Mouse (Mus musculus) heart, adult 2 months (tissue): Measurements from ENCODE around the gene Hnrnpa3. TPM values are rescaled to one million over a fixed set of nuclear protein-coding genes. Genes with fewer than 3 reads are reported as not detected.
A peak's percentile ranks its signal among the peaks of the same experiment; 100 is the strongest.

ENCODE experiments used
- DNase-seq, 2 experiments: peaks; one replicate each; pipeline ENCODE4 v3.0.0; 2021
- H3K27ac ChIP-seq: fragments of 200-600 bp; 2 replicates; pipeline ENCODE4 v1.8.1; 2022
- H3K27me3 ChIP-seq: fragments of 200-500 bp; 2 replicates; pipeline ENCODE4 v1.6.1; 2012; ENCODE audit warnings: mild to moderate bottlenecking, low read length, inconsistent platforms, mixed read lengths; ENCODE audit not compliant: control insufficient read depth, insufficient read depth
- H3K36me3 ChIP-seq: fragments of 200-500 bp; 2 replicates; pipeline ENCODE4 v1.6.1; 2012; ENCODE audit warnings: low read length, inconsistent platforms; ENCODE audit not compliant: control insufficient read depth, insufficient read depth
- H3K4me1 ChIP-seq: fragments of 200-500 bp; 2 replicates; pipeline ENCODE4 v1.6.1; 2011; ENCODE audit warnings: low read length; ENCODE audit not compliant: control insufficient read depth, insufficient read depth
- H3K4me3 ChIP-seq: fragments of 200-600 bp; 2 replicates; pipeline ENCODE4 v1.8.1; 2022
- H3K79me2 ChIP-seq: fragments of 200-500 bp; replicated peaks from 2 replicates; pipeline ENCODE4 v1.6.1; 2012; ENCODE audit warnings: mild to moderate bottlenecking, inconsistent platforms, low read length, moderate library complexity, mixed read lengths; ENCODE audit not compliant: control insufficient read depth, insufficient read depth
- H3K9ac ChIP-seq: fragments of 200-500 bp; 2 replicates; pipeline ENCODE4 v1.6.1; 2012; ENCODE audit warnings: low read depth, mild to moderate bottlenecking, control low read depth, inconsistent platforms, low read length, mixed read lengths
- CTCF ChIP-seq: fragments of 200-600 bp; IDR thresholded peaks from 2 replicates; pipeline ENCODE4 v1.8.1; 2022; ENCODE audit warnings: antibody characterized with exemption, mild to moderate bottlenecking, moderate library complexity
- EP300 ChIP-seq: fragments of 200-500 bp; IDR thresholded peaks from 2 replicates; pipeline ENCODE4 v1.6.1; 2011; ENCODE audit warnings: low read depth, low read length, control low read depth; ENCODE audit not compliant: insufficient read depth
- POLR2A ChIP-seq: fragments of 200-500 bp; IDR thresholded peaks from 2 replicates; pipeline ENCODE4 v1.6.1; 2011; ENCODE audit warnings: mild to moderate bottlenecking, low read depth, low read length, control low read depth; ENCODE audit not compliant: insufficient read depth
- WGBS: fragments of 180-500 bp; shearing (Covaris S2); methylation state at CpG from one replicate; pipeline ENCODE4 v1.1.7; 2018; 5-methylcytosine and 5-hydroxymethylcytosine counted together
- intact Hi-C: fragments of 180-260 bp; cut with DNase I; formaldehyde crosslinking; loops from one replicate; pipeline ENCODE4 v1.15.1; 2025
- polyA plus RNA-seq: library from polyadenylated mRNA; depleted of rRNA; stranded (reverse); fragments of >200 nt; gene quantifications from 2 replicates; pipeline ENCODE4 v1.2.3, GENCODE M21; 2012
- total RNA-seq, 2 experiments: library from RNA; stranded (reverse); gene quantifications; 2 replicates each; pipeline ENCODE4 v1.2.3; 2021

Gene Hnrnpa3
- total and polyA plus RNA-seq, 3 experiments = 18.5 to 180 (median 177) TPM

DNA sequence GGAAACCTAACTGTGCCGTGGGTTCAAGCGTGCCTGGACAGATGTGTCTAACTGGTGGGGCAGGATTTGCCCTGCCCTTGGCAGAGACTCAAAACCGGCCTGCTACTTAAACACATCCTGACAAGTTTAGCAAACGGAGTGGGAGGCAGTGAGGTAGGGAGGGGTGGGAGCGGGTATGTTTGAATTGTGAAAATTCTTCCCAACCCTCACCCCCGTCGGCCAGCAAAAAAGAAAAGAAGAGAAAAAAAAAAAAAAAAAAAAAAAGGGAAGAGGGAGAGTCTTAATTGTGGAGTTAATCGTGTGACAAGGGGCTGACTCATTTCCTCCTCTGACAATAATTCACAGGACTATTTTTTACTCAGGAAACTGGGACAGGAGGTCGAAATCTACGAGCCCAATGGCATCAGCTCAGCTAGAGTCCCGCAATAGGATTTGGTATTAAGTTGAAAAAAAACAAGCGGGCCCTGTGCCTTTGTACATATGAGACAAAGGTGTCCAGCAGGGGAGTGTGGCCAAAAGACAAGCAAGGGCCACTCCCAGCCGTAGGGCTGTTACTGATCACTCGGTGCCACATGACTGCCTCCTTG is 46.0 kb upstream of the Hnrnpa3 start:
- 28% methylated on average over 14 of the region's 14 CpGs for WGBS
- no peaks in the 10 kb centered on the region for H3K36me3 ChIP-seq
- no peaks in the 10 kb centered on the region for H3K27me3 ChIP-seq
- H3K9ac ChIP-seq = peak overlapping the region; percentile 17; the same call in 1 of the 2 replicates
- DNase-seq = peak; percentile 64 to 69
- peaks cover 3% of the 10 kb centered on the region for H3K4me1 ChIP-seq
- peak; percentile 39 for TF ChIP-seq CTCF
- TF ChIP-seq EP300 = no peak
- TF ChIP-seq POLR2A = no peak
- peak overlapping the region; percentile 84 for H3K27ac ChIP-seq
- intact Hi-C loops = loop anchor here (1.0 kb wide), 1 partner anchor 45 kb away; no protein-coding TSS in a partner anchor
- H3K4me3 ChIP-seq = peak overlapping the region; percentile 9
- H3K79me2 ChIP-seq = no peaks in the 10 kb centered on the region

- Histone ChIP-seq H3K4me3 (no peak overlapping the region), H3K36me3 (no peaks in the 10 kb centered on the region), H3K79me2 (no peaks in the 10 kb centered on the region), H3K4me1 (peaks cover 3% of the 10 kb centered on the region), H3K27ac (no peak overlapping the region), H3K9ac (no peak overlapping the region), H3K27me3 (no peaks in the 10 kb centered on the region)
- no peak for TF ChIP-seq EP300
- no peak for TF ChIP-seq CTCF
- no peak for TF ChIP-seq POLR2A
- DNase-seq = no peak
- intact Hi-C loops = no loop called here
- WGBS = 86% methylated on average over 6 of the region's 6 CpGs
Observed at GRCm38 (mm10) chr2:75614577-75614976, 44.5 kb upstream of the Hnrnpa3 start.

GRCm38 (mm10) chr2:75616911-75617310 is 42.1 kb upstream of the Hnrnpa3 start:
- intact Hi-C loops = no loop called here
- Histone ChIP-seq H3K27ac (no peak overlapping the region), H3K79me2 (no peaks in the 10 kb centered on the region), H3K27me3 (no peaks in the 10 kb centered on the region), H3K4me3 (no peak overlapping the region), H3K4me1 (peaks cover 3% of the 10 kb centered on the region), H3K9ac (no peak overlapping the region), H3K36me3 (no peaks in the 10 kb centered on the region)
- 91% methylated on average over 8 of the region's 8 CpGs for WGBS
- no peak for DNase-seq
- TF ChIP-seq POLR2A (no peak), EP300 (no peak), CTCF (no peak)

DNA sequence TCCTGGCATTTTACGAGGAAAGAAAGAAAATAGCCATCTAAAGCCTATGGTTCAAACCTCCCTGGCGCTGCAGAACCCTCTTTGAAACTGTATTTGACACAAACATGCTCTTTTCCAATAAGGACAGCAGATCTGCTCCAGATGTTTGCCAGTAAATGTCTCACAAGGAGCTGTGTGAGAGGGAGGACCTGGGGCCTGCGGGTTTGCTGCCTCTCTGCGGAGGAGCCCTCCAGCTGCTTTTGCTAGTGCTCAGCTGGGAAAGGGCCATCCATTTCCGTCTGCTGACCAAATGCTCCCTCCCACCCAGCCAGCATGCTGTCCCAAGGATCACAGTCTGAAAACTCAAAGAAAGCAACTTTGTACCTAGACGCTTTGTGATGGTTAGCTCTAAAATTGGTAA is 40.3 kb upstream of the Hnrnpa3 start:
- no peak for DNase-seq
- intact Hi-C loops = no loop called here
- no peak for TF ChIP-seq EP300
- TF ChIP-seq CTCF = no peak
- no peak for TF ChIP-seq POLR2A
- Histone ChIP-seq H3K79me2 (no peaks in the 10 kb centered on the region), H3K9ac (no peak overlapping the region), H3K27ac (no peak overlapping the region), H3K36me3 (no peaks in the 10 kb centered on the region), H3K4me1 (no peaks in the 10 kb centered on the region), H3K4me3 (no peak overlapping the region), H3K27me3 (no peaks in the 10 kb centered on the region)
- WGBS = 71% methylated on average over 6 of the region's 6 CpGs

DNA sequence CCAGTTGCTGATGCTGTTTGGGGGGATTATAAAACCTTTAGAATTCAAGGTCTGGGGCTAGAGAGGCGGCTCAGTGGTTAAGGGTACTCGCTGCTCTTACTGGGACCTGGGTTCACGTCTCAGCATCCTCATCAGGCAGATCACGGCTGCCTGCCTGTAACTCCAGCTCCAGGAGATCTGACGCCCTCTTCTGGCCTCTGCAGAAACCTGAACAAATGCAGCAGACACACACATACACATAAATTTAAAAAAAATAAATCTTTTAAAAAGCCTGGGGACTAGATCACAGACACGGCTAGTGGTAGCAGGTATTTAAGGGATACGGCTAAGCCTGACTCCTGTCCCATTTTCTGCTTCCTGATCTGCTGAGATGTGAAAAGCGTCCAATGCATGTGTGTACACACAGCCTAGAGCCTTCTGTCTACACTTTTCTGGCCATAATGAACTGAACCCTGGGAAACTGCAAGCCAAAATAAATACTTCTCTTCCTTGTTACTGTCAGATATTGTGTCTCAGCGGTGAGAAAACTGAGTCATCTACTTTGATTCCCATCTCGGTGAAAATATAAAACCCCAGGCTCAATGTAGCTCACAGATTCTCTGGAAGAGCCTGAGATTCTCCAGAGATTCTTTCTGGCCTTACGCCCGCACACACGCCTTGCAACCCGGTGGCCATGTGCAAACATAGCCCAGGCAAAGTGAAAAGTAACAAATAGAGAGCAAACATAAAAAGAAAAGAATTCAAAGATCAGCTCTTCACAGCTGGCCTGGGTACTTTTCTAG is 37.0 kb upstream of the Hnrnpa3 start:
- Histone ChIP-seq H3K4me1 (no peaks in the 10 kb centered on the region), H3K27me3 (no peaks in the 10 kb centered on the region), H3K79me2 (no peaks in the 10 kb centered on the region), H3K9ac (no peak overlapping the region), H3K4me3 (no peak overlapping the region), H3K36me3 (no peaks in the 10 kb centered on the region), H3K27ac (no peak overlapping the region)
- TF ChIP-seq CTCF = no peak
- TF ChIP-seq EP300 = no peak
- no peak for TF ChIP-seq POLR2A
- WGBS = 63% methylated on average over 14 of the region's 14 CpGs
- no peak for DNase-seq
- intact Hi-C loops = no loop called here

- no peak for TF ChIP-seq POLR2A
- TF ChIP-seq EP300 = no peak
- no peak for TF ChIP-seq CTCF
- Histone ChIP-seq H3K4me1 (no peaks in the 10 kb centered on the region), H3K27ac (no peak overlapping the region), H3K4me3 (no peak overlapping the region), H3K36me3 (no peaks in the 10 kb centered on the region), H3K9ac (no peak overlapping the region), H3K27me3 (no peaks in the 10 kb centered on the region), H3K79me2 (no peaks in the 10 kb centered on the region)
- 70% methylated on average over 3 of the region's 3 CpGs for WGBS
- intact Hi-C loops = no loop called here
- DNase-seq = no peak
Observed at GRCm38 (mm10) chr2:75625086-75625485, 34.0 kb upstream of the Hnrnpa3 start.
